Mouse (Mus musculus) lung, postnatal 0 days (tissue): Measurements from ENCODE around the gene Iqca.
A peak's percentile ranks its signal among the peaks of the same experiment; 100 is the strongest.

Experiments used
- CTCF ChIP-seq: IDR thresholded peaks from 2 replicates; pipeline ENCODE4 v1.5.1; 2016; ENCODE audit warnings: antibody characterized with exemption, mild to moderate bottlenecking
- EP300 ChIP-seq: IDR thresholded peaks from 2 replicates; pipeline ENCODE4 v1.6.1; 2016; ENCODE audit warnings: antibody characterized with exemption, mild to moderate bottlenecking, control low read depth

DNA sequence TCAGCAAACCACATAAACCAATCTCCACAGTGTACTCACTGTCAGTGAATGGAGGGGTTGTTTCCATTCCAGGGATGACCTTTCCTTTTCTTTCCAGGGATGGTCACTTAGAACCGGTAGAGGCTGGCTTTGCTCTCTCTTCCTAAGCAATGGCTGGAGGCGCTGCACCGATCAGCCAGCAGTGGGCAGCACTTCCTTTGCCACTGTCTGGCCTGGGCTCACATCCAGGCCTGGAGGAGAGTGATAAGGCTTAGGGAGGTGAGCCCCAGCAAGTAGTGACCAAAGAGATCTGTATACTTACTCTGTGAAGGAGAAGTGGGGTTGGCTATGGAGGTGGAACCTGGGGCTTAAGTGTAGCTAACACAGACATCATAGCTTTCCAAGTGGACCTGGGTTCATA is 126.3 kb downstream of the Iqca start:
- TF ChIP-seq CTCF (peak; percentile 78), EP300 (no peak)
